Mouse (Mus musculus): ENCODE measurements around the gene Gm20481.
A peak's percentile ranks its signal among the peaks of the same experiment; 100 is the strongest.
"Not testable (repeated sequence)": the region's sequence is repeated elsewhere in the genome, so short reads cannot be mapped to it uniquely, and the experiment has no call there.

Gene Gm20481

DNA sequence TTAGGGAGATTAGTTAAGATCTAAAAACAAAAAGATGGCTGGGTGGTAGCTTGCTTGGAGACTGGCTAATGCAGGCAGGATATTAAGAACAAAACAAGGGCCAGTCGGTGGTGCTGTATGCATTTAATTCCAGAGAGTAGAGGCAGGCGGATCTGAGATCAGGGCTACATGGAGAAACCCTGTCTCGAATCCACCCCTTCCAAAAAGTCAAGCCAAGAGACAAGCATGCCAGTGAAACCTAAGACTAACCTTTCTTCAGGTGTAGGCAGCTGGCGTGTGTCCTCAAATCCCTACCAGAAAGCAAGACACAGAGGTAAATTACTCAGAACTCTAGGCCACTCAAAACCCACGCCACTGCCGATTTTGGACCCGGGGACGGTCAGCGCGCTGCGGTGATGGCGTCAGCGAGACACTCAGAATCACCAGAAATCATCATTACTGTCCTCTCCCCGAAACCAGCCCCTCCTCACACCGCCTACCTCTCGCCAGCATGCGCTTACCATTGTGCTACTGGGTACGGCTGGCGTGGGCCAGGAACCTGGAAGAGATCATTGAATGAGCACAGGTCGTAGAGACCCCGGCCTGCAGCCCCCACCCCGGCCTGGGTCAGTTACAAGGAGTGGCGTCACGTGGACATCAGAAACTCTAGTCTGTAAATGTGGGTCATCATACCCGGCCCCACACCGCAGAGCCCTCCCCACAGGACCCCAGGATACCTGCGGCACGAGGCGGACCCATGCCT is 17.9 kb upstream of the Gm20481 start:
- no peak for DNase-seq

DNA sequence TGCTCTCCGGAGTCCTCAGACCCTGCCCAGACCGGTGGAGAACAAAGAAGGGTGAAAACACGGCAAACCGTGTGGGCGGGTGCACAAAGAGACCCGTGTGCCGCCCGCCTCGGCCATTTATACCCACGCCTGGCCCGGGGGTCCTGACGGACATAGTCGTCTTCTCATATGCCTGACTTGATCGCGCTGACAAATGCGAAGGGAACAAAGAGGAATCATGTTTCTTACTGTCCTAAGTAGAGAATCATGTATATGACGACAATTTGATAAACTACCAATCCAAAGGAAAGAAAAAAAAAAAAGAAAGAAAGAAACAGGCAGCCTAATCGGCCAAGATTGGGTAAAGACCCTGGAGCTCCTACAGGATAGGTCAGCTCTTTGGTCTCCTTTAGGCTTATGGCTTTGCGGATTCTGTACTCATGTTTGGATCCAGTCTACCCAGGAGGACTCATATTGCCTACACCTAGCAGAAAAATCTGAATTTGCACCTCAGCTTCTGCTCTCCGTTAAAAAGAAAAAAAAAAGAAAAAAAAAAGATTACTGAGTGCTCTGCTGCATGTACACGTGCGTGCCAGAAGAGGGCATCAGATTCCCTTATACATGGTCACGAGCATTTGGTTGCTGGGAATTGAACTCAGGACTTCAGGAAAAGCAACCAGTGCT is 17.2 kb upstream of the Gm20481 start:
- peak; percentile 81 to 85 for DNase-seq

DNA sequence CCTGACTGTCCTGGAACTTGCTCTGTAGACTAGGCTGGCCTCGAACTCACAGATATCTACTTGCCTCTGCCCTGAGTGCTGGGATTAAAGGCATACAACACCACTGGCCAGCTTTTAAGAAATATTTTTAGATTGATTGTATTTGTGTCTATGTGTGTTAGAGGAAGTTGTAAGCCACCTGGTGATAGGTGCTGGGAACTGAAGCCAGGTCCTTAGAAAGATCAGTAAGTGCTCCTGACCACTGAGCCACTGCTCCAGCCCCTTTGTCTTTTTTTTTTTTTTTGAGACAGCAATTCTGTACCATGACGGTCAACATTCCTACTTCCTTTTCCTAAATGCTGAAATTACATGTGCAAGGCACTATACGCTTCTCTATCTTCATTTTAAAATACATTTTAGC is 16.5 kb upstream of the Gm20481 start:
- DNase-seq, result no peak

DNA sequence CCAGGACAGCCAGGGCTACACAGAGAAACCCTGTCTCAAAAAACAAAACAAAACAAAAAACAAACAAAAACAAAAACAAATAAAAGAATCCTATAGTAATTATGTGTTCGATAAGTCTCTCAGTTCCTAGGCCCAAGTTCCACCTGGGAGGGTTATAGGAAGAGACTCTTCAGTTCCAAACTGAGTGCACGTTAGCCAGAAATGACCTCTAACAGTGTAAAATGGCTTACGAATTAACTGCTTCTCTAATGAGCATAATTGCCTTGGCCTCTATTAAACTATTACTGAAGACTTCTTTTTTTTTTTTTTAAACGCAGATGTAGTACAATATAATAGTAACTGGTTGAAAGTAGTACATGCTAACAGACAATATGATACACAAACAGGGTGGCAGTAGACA is 15.8 kb upstream of the Gm20481 start:
- DNase-seq, result no peak

DNA sequence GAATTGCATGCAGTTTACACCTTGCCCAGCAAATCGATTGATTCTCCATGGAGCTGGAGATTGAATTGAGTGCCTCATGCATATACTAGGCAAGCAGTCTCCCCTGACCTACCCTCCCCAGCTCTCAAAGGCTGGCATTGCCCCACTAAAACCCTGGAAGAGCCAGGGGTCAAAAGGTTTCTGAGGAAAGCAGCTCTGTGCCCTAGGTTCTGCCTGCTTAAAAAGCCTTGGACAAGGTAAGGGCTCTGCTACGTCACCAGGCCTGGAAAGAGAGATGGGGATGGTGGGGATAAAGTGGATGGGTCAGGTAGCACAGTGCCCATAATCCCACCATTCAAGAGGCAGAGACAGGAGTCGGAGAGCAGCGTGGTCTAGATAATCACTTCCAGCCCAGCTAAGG is 14.9 kb upstream of the Gm20481 start:
- peak in 1 of 2 experiments; percentile 17 for DNase-seq

DNA sequence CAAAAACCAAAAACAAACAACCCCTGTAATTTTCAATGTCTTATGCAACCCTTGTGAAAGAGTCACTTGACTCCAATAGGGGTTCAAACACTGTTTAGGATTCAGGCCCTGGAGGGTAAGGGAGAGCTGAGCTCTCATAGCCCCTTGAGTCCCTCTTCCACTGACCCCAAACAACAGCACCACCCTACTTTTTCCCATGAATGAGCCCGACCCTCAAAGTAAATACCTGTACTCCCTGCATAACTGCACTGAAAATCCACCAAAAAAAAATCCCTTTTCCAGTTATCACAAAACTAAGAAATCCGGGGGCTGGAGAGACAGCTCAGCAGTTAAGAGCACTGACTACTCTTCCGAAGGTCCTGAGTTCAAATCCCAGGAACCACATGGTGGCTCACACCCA is 13.8 kb upstream of the Gm20481 start:
- no peak for DNase-seq

DNA sequence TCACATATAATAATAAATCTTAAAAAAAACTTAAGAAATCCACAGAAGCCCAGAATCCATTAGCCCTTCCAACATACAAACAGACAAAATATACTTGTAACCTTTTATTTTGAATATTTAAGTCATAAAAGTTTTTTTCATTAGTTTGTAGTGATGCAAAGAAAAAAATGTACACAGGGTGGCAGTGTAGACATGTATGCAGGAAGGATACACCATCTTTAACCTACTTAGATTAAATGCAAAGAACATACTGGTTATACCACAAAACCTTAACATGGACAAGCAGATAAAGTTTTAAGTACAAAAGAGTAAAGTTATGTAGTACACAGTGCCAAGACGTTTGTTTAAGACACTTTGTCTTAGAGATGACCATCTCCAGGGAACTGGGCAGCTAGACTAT is 13.4 kb upstream of the Gm20481 start:
- DNase-seq, result no peak

DNA sequence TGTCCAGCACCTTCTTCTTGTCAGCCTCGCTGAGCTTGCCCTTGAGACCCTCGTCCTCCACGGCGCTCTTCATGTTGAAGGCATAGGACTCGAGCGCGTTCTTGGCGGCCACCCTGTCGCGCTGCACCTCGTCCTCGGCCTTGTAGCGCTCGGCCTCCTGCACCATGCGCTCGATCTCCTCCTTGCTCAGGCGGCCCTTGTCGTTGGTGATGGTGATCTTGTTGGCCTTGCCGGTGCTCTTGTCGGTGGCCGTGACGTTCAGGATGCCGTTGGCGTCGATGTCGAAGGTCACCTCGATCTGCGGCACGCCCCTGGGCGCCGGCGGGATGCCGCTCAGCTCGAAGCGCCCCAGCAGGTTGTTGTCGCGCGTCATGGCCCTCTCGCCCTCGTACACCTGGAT is 12.4 kb upstream of the Gm20481 start:
- DNase-seq, result peak in 1 of 2 experiments; percentile 37

DNA sequence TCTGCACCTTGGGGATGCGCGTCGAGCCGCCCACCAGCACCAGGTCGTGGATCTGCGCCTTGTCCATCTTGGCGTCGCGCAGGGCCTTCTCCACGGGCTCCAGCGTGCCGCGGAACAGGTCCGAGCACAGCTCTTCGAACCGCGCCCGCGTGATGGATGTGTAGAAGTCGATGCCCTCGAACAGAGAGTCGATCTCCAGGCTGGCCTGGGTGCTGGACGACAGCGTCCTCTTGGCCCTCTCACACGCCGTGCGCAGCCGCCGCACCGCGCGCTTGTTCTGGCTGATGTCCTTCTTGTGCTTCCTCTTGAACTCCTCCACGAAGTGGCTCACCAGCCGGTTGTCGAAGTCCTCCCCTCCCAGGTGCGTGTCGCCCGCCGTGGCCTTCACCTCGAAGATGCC is 11.7 kb upstream of the Gm20481 start:
- not testable (repeated sequence) for DNase-seq

DNA sequence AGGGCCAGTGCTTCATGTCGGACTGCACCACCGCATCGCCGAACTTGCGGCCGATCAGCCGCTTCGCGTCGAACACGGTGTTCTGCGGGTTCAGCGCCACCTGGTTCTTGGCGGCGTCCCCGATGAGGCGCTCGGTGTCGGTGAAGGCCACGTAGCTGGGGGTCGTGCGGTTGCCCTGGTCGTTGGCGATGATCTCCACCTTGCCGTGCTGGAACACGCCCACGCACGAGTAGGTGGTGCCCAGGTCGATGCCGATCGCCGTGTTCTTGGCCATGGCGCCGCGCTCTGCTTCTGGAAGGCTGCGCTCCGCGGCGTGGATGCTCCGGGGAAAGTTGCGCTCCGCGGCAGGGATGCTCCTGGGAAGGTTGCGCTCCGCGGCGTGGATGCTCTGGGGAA is 11.0 kb upstream of the Gm20481 start:
- DNase-seq, result not testable (repeated sequence)

DNA sequence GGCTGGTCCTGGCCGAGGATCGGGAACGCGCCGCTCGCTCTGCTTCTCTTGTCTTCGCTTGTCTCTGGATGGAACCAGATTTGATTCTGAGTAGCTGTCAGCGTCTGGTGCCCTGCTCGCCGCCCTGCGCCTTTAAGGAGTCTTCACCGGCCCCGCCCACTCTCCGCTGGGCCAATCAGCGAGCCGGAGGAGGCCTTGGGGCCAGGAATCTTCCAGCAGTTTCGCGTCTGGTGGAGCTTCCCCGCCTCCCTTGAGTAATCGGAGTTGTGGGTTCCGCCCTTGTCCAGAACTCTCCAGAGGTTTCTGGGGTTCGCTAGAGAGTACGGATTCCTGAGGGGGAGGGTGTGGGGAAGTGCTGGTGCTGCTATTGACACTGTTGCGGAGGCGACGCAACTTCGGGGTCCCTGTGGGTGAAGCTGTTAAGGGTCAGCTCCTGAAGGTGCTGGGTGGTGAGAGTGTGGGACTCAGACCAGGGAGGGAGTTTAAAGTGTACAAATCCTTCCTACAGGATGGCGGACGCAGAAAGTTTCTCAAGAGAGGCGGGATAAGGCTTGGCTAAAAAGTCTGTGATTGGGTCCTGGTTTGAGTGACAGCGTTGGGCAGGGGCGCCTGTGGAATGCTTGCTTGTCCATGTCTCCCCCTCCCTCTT is 10.5 kb upstream of the Gm20481 start, which contains the start of gene Hspa1b:
TSS of gene Hspa1b (minus strand) at position 109 of the 649 bp plus-strand sequence.
- peak; percentile 85 to 90 for DNase-seq

DNA sequence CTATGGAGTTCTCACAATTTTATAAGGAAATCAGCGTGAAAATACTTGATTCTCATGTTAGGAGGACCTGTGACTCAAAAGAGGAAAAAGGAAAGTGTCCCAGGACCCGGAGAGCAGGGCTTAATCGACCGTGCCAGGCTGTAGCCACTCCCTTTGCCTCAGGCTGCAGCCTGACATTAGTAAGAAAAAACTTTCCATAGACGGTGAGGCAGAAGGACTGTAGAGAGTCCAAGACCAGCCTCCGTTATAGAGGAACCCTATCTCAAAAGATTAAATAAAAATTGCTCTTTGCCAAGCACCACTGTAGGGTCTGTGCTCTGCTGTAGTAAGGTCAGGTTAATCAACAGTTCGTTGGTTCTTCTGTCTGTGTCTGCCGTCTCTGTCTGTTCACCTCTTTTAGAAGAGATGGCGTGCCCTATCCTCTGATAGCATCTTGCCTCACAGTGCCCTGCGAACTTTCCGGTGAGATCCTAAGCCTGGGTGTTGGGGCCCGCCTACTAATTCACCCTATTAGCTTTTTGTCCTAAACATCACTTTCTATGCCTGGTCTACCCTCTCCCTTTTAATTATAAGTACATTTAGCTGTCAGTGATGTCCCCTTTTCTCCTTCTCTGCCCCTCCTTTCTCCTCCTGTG is 9.7 kb upstream of the Gm20481 start:
- peak; percentile 68 to 83 for DNase-seq

DNA sequence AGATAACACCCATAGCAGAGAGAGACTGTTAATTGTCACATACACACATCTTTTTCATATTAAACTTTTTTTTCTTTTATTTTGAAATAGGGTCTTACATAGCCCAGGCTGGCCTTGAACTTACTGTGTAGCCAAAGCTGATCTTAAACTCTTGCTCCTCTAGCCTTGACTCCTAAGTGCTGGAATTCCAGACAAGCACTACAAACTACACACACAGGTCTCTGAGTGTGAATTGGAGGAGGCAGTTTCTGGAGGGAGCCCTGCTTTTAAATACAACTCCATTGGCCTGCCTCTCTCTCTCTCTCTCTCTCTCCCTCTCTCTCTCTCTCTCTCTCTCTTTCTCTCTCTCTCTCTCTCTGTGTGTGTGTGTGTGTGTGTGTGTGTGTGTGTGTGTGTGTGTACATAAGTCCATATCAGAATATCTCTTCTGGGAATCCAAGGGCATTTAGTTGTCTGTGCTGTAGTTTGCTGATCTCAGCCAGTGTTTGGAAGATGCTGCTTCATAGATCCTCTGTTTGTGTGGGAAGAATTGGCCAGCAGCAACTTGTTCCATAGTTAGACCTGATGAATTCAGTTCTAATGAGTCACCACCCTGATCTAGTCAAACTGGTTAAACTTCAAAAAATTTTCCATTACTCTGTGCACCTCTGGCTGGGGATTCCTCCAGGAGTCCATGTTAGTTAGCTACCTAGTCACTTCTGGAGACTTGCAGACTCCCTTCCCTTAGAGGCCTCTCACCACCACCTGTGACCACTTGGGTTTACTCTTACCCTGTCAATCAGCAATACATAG is 8.8 kb upstream of the Gm20481 start:
- no peak for DNase-seq

DNA sequence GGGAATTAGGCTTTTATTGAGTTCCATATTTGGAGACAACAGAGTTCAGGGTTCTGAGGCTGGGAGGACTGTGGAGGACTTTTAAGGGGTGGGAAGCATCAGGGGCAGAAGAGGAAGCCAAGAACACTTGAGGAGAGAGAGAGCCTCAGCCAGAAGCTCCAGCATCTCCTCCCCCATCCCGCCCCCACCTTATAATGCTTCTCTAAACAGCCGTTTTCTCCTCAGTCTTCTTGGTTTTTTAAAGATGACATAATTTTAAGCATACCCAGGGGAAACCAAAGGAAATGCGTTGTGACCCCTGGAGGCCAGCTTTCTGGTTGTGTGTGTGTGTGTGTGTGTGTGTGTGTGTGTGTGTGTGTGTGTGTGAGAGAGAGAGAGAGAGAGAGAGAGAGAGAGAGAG is 7.6 kb upstream of the Gm20481 start:
- peak in 1 of 2 experiments; percentile 54 for DNase-seq

DNA sequence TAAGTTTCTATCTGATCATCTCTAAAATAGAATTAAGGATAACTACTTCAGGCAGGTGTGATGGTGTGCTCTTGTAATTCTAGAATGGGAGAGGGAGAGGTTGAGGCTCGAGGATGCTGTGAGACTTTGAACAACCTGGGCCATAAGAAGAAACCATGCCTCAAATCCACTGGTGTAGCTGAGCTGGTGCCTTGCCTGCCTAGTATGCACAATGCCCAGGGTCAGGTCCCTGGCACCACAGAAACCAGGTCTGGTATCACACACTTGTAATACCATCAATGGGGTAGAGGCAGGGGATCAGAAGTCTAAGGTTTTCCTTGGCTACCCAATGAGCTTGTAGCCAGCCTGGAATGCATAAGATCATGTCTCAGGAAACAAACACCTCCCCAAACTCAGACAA is 6.9 kb upstream of the Gm20481 start:
- DNase-seq, result no peak

DNA sequence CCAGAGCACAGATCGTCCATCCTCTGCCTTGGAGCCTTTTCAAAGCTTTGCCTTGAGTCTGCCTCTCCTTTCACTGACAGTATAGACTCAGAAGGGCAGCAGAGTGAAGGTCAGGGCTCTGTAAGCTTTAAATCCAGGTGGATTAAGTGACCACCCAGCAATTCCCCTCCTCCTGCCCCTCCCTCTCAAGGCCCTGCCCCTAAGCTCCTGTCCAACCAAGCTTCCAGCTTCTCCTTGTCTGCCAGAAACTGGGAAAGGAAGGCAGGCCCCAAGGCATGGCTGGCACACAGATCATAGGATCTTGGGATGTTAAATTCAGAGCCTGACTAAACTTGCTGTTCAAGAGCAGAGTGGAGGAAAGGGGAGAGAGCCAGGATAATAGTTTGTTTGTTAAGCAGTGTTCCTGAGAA is 5.1 kb upstream of the Gm20481 start:
- peak; percentile 48 to 82 for DNase-seq

DNA sequence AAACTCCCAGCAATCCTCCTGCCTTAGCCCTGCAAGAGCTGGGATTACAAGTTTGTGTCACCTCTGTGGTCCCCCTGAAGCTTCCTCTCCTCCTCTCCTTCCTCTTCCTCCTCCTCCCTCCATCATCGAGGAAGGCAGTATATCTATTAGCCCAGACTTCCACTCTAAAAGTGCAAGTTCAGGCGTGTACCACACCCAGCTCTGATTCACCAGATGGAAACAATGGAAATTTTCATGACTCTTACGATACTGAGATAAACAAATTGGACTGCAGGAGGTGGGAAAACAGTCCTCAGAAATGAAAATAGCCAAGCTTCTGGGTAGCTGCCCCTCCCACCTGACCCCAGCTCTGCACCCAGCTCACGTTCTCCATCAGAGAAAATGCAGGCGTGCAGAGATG is 4.1 kb upstream of the Gm20481 start:
- DNase-seq, result no peak

DNA sequence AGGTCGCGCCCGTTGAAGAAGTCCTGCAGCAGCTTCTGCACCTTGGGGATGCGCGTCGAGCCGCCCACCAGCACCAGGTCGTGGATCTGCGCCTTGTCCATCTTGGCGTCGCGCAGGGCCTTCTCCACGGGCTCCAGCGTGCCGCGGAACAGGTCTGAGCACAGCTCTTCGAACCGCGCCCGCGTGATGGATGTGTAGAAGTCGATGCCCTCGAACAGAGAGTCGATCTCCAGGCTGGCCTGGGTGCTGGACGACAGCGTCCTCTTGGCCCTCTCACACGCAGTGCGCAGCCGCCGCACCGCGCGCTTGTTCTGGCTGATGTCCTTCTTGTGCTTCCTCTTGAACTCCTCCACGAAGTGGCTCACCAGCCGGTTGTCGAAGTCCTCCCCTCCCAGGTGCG is 1.1 kb downstream of the Gm20481 start:
- DNase-seq, result not testable (repeated sequence)

DNA sequence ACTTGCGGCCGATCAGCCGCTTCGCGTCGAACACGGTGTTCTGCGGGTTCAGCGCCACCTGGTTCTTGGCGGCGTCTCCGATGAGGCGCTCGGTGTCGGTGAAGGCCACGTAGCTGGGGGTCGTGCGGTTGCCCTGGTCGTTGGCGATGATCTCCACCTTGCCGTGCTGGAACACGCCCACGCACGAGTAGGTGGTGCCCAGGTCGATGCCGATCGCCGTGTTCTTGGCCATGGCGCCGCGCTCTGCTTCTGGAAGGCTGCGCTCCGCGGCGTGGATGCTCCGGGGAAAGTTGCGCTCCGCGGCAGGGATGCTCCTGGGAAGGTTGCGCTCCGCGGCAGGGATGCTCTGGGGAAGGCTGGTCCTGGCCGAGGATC is 2.0 kb downstream of the Gm20481 start:
- not testable (repeated sequence) for DNase-seq

DNA sequence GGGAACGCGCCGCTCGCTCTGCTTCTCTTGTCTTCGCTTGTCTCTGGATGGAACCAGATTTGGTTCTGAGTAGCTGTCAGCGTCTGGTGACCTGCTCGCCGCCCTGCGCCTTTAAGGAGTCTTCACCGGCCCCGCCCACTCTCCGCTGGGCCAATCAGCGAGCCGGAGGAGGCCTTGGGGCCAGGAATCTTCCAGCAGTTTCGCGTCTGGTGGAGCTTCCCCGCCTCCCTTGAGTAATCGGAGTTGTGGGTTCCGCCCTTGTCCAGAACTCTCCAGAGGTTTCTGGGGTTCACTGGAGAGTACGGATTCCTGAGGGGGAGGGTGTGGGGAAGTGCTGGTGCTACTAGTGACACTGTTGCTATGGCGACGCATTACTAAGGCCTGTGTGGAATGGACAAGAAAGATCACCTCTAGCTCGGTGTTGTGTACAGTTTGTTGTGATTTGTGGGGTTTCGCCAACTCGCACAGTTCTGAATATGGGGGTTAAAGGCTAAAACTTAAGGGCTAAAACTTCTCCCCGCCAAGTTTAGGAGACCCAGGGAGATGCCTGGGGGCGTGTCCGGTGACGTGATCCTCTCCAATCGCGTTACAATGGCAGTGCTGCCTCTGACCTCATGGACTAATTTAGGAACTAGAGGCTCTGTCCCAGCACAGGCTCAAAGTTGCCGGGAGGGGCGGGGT is 2.5 kb downstream of the Gm20481 start, which contains the start of the genes Hspa1a and Hspa1l:
TSS of gene Hspa1a (minus strand) at position 88 of the 681 bp plus-strand sequence.
TSS of gene Hspa1l (plus strand) at position 635 of the 681 bp plus-strand sequence.
- peak; percentile 90 to 94 for DNase-seq

DNA sequence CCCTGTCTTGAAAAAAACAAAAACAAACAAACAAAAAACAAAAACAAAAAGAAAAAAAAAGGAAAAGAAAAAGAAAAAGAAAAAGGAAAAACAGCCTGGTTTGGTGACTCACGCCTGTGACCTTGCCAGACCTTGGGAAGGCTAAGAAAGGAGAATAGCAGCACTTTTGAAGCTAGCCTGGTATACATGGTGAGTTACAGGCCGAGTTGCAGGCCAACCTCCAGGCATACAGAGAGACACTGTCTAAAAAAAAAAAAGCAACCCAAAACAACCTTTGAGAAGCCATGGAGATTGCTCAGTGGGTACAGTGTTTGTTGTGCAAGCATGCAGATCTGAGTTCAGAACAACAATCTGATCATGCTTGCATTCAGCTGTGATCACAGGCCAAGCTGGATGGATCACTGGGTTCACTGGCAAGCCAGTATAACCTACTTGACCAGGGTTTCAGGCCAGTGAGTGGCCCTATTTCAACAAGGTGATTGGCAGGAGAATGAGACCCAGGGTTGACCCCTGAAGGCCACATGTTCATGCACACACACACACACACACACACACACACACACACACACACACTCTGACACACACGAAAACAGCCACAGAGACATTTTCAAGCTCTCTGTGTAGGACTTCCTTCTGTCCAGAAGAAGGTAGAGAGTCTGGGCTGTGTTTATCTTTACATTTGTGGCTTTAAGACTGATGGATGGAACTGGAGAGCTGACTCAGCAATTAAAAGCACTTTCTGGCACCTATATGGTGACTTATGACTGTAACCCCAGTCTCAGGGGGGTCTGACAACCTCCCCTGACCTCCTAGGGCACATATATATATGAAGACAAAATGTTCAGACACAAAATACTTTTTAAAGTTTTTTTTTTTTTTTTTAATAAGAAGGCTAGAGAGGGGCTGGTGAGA is 6.1 kb downstream of the Gm20481 start:
- DNase-seq, result peak in 1 of 2 experiments; percentile 57

Data from kidney, postnatal 25 days (tissue).